Mouse (Mus musculus): ENCODE data around the gene Olfr916. TPM values are rescaled to one million over a fixed set of nuclear protein-coding genes. Genes with fewer than 3 reads are reported as not detected.

Olfr916 gene
- polyA plus RNA-seq (2015; fragmentation: Nextera tagmentation; extraction: Ambion mirVana), result not detected in 2 replicates

GRCm38 (mm10) chr9:38659775-38660174, at the start of gene Olfr916:
Olfr916 (minus strand) TSS chr9:38659875.
- no peak within 1 kb of the TSS for H3K9ac ChIP-seq (ENCODE audit: low read depth, low read length)
- 80% methylated on average over 1 of the region's 1 CpGs for WGBS
- ATAC-seq (replicated peaks; ENCODE audit: low FRiP score, low read depth) (no peak), DNase-seq (ENCODE audit: low spot score) (no peak)
- H3K4me1 ChIP-seq (replicated peaks; ENCODE audit: insufficient read depth, low read length), result no peaks in the 10 kb centered on the region
- H3K9me3 ChIP-seq (replicated peaks; ENCODE audit: low read length), result no peaks in the 10 kb centered on the region
- no peak for TF ChIP-seq CTCF (IDR thresholded peaks at IDR 0.05; ENCODE audit: low read depth)
- no peak within 1 kb of the TSS for H3K27ac ChIP-seq
- H3K4me3 ChIP-seq (replicated peaks; ENCODE audit: low read depth, low read length), result no peak within 1 kb of the TSS
- H3K27me3 ChIP-seq (ENCODE audit: insufficient read depth, low read length), result no peaks in the 10 kb centered on the region
- no peaks in the 10 kb centered on the region for H3K36me3 ChIP-seq (ENCODE audit: insufficient read depth, low read length)
- no peak within 1 kb of the TSS for H3K4me2 ChIP-seq (ENCODE audit: low read length)

GRCm38 (mm10) chr9:38674501-38674900, 14.8 kb upstream of the Olfr916 start, which contains the start of gene Olfr918:
Olfr918 (minus strand) TSS chr9:38674601.
- Histone ChIP-seq H3K4me2 (ENCODE audit: low read length) (no peak within 1 kb of the TSS), H3K27ac (no peak within 1 kb of the TSS), H3K9ac (ENCODE audit: low read depth, low read length) (no peak within 1 kb of the TSS), H3K27me3 (ENCODE audit: insufficient read depth, low read length) (no peaks in the 10 kb centered on the region), H3K4me3 (replicated peaks; ENCODE audit: low read depth, low read length) (no peak within 1 kb of the TSS), H3K36me3 (ENCODE audit: insufficient read depth, low read length) (no peaks in the 10 kb centered on the region), H3K4me1 (replicated peaks; ENCODE audit: insufficient read depth, low read length) (no peaks in the 10 kb centered on the region), H3K9me3 (replicated peaks; ENCODE audit: low read length) (no peaks in the 10 kb centered on the region)
- 81% methylated on average over 2 of the region's 2 CpGs for WGBS
- ATAC-seq (replicated peaks; ENCODE audit: low FRiP score, low read depth) (no peak), DNase-seq (ENCODE audit: low spot score) (no peak)
- no peak for TF ChIP-seq CTCF (IDR thresholded peaks at IDR 0.05; ENCODE audit: low read depth)

GRCm38 (mm10) chr9:38672887-38673286, 13.2 kb upstream of the Olfr916 start:
- ATAC-seq (replicated peaks; ENCODE audit: low FRiP score, low read depth) (no peak), DNase-seq (ENCODE audit: low spot score) (no peak)
- Histone ChIP-seq H3K4me3 (replicated peaks; ENCODE audit: low read depth, low read length) (no peak overlapping the region), H3K9ac (ENCODE audit: low read depth, low read length) (no peak overlapping the region), H3K27me3 (ENCODE audit: insufficient read depth, low read length) (no peaks in the 10 kb centered on the region), H3K9me3 (replicated peaks; ENCODE audit: low read length) (no peaks in the 10 kb centered on the region), H3K36me3 (ENCODE audit: insufficient read depth, low read length) (no peaks in the 10 kb centered on the region), H3K4me2 (ENCODE audit: low read length) (no peak overlapping the region), H3K4me1 (replicated peaks; ENCODE audit: insufficient read depth, low read length) (no peaks in the 10 kb centered on the region), H3K27ac (no peak overlapping the region)
- WGBS, result 86% methylated on average over 2 of the region's 2 CpGs
- no peak for TF ChIP-seq CTCF (IDR thresholded peaks at IDR 0.05; ENCODE audit: low read depth)

- TF ChIP-seq CTCF (IDR thresholded peaks at IDR 0.05; ENCODE audit: low read depth), result no peak
- Histone ChIP-seq H3K4me2 (ENCODE audit: low read length) (no peak within 1 kb of the TSS), H3K27me3 (ENCODE audit: insufficient read depth, low read length) (no peaks in the 10 kb centered on the region), H3K36me3 (ENCODE audit: insufficient read depth, low read length) (no peaks in the 10 kb centered on the region), H3K4me1 (replicated peaks; ENCODE audit: insufficient read depth, low read length) (no peaks in the 10 kb centered on the region), H3K9me3 (replicated peaks; ENCODE audit: low read length) (no peaks in the 10 kb centered on the region), H3K27ac (no peak within 1 kb of the TSS), H3K9ac (ENCODE audit: low read depth, low read length) (no peak within 1 kb of the TSS), H3K4me3 (replicated peaks; ENCODE audit: low read depth, low read length) (no peak within 1 kb of the TSS)
- ATAC-seq (replicated peaks; ENCODE audit: low FRiP score, low read depth) (no peak), DNase-seq (ENCODE audit: low spot score) (no peak)
- WGBS, result 88% methylated on average over 1 of the region's 1 CpGs
These were observed 6.1 kb upstream of the Olfr916 start, which contains the start of gene Olfr917 for GRCm38 (mm10) chr9:38665742-38666141. Olfr917 (minus strand) TSS chr9:38665842.

- Histone ChIP-seq H3K4me3 (replicated peaks; ENCODE audit: low read depth, low read length) (no peak overlapping the region), H3K27ac (no peak overlapping the region), H3K27me3 (ENCODE audit: insufficient read depth, low read length) (no peaks in the 10 kb centered on the region), H3K9me3 (replicated peaks; ENCODE audit: low read length) (no peaks in the 10 kb centered on the region), H3K9ac (ENCODE audit: low read depth, low read length) (no peak overlapping the region), H3K36me3 (ENCODE audit: insufficient read depth, low read length) (no peaks in the 10 kb centered on the region), H3K4me1 (replicated peaks; ENCODE audit: insufficient read depth, low read length) (no peaks in the 10 kb centered on the region), H3K4me2 (ENCODE audit: low read length) (no peak overlapping the region)
- ATAC-seq (replicated peaks; ENCODE audit: low FRiP score, low read depth), result no peak
- 81% methylated on average over 4 of the region's 4 CpGs for WGBS
- no peak for DNase-seq (ENCODE audit: low spot score)
- no peak for TF ChIP-seq CTCF (IDR thresholded peaks at IDR 0.05; ENCODE audit: low read depth)
These were observed 27.3 kb downstream of the Olfr916 start for GRCm38 (mm10) chr9:38632406-38632805.

Other genes starting within 250 kb of the Olfr916 start
- gene Olfr901, start 230.4 kb downstream of the Olfr916 start, polyA plus RNA-seq (2015; fragmentation: Nextera tagmentation; extraction: Ambion mirVana), result not detected in 2 replicates
- not detected in 2 replicates for gene Olfr902, start 212.2 kb downstream of the Olfr916 start, polyA plus RNA-seq (2015; fragmentation: Nextera tagmentation; extraction: Ambion mirVana)
- not detected in 2 replicates for gene Olfr904, start 196.7 kb downstream of the Olfr916 start, polyA plus RNA-seq (2015; fragmentation: Nextera tagmentation; extraction: Ambion mirVana)
- gene Olfr905, start 188.8 kb downstream of the Olfr916 start, polyA plus RNA-seq (2015; fragmentation: Nextera tagmentation; extraction: Ambion mirVana), result not detected in 2 replicates
- gene Olfr906, start 172.8 kb downstream of the Olfr916 start, polyA plus RNA-seq (2015; fragmentation: Nextera tagmentation; extraction: Ambion mirVana), result not detected in 2 replicates
- gene Olfr907, start 164.1 kb downstream of the Olfr916 start, polyA plus RNA-seq (2015; fragmentation: Nextera tagmentation; extraction: Ambion mirVana), result not detected in 2 replicates
- gene Olfr911-ps1, start 138.3 kb downstream of the Olfr916 start, polyA plus RNA-seq (2015; fragmentation: Nextera tagmentation; extraction: Ambion mirVana), result not detected in 2 replicates
- gene Olfr910, start 122.0 kb downstream of the Olfr916 start, polyA plus RNA-seq (2015; fragmentation: Nextera tagmentation; extraction: Ambion mirVana), result not detected in 2 replicates
- gene Olfr912, start 79.7 kb downstream of the Olfr916 start, polyA plus RNA-seq (2015; fragmentation: Nextera tagmentation; extraction: Ambion mirVana), result not detected in 2 replicates
- not detected in 2 replicates for gene Olfr913, start 67.1 kb downstream of the Olfr916 start, polyA plus RNA-seq (2015; fragmentation: Nextera tagmentation; extraction: Ambion mirVana)
- gene Olfr914, start 54.8 kb downstream of the Olfr916 start, polyA plus RNA-seq (2015; fragmentation: Nextera tagmentation; extraction: Ambion mirVana), result not detected in 2 replicates
- not detected in 2 replicates for gene Olfr917, start 6.0 kb upstream of the Olfr916 start, polyA plus RNA-seq (2015; fragmentation: Nextera tagmentation; extraction: Ambion mirVana)
- gene Olfr918, start 14.7 kb upstream of the Olfr916 start, polyA plus RNA-seq (2015; fragmentation: Nextera tagmentation; extraction: Ambion mirVana), result not detected in 2 replicates
- not detected in 2 replicates for gene Olfr919, start 43.8 kb upstream of the Olfr916 start, polyA plus RNA-seq (2015; fragmentation: Nextera tagmentation; extraction: Ambion mirVana)
- gene Vwa5a, start 58.4 kb upstream of the Olfr916 start, polyA plus RNA-seq (2015; fragmentation: Nextera tagmentation; extraction: Ambion mirVana), result 23.0 and 24.7 TPM in 2 replicates
- gene Olfr920, start 92.4 kb upstream of the Olfr916 start, polyA plus RNA-seq (2015; fragmentation: Nextera tagmentation; extraction: Ambion mirVana), result 0.05 and 0.08 TPM in 2 replicates
- not detected in 2 replicates for gene Olfr921, start 113.2 kb upstream of the Olfr916 start, polyA plus RNA-seq (2015; fragmentation: Nextera tagmentation; extraction: Ambion mirVana)
- gene Olfr922, start 154.7 kb upstream of the Olfr916 start, polyA plus RNA-seq (2015; fragmentation: Nextera tagmentation; extraction: Ambion mirVana), result not detected in 2 replicates
- gene Olfr923, start 166.7 kb upstream of the Olfr916 start, polyA plus RNA-seq (2015; fragmentation: Nextera tagmentation; extraction: Ambion mirVana), result not detected in 2 replicates
- not detected in 2 replicates for gene Olfr924, start 184.6 kb upstream of the Olfr916 start, polyA plus RNA-seq (2015; fragmentation: Nextera tagmentation; extraction: Ambion mirVana)
- gene Olfr26, start 195.2 kb upstream of the Olfr916 start, polyA plus RNA-seq (2015; fragmentation: Nextera tagmentation; extraction: Ambion mirVana), result not detected in 2 replicates
- not detected in 2 replicates for gene Olfr926, start 217.3 kb upstream of the Olfr916 start, polyA plus RNA-seq (2015; fragmentation: Nextera tagmentation; extraction: Ambion mirVana)